Mouse (Mus musculus) kidney, postnatal 4 days (tissue): ENCODE measurements at regions not wholly inside any gene's neighbourhood (a gene's known extent, or its start where the extent isn't known, plus 50 kb on each side); places are given as distances from the start of the nearest gene placed in this dataset.
A peak's percentile ranks its signal among the peaks of the same experiment; 100 is the strongest.

Source experiments
- DNase-seq, 2 experiments: peaks; one replicate each; pipeline ENCODE4 v3.0.0; 2021; ENCODE audit warnings: mixed read lengths in 2 of 2

DNA sequence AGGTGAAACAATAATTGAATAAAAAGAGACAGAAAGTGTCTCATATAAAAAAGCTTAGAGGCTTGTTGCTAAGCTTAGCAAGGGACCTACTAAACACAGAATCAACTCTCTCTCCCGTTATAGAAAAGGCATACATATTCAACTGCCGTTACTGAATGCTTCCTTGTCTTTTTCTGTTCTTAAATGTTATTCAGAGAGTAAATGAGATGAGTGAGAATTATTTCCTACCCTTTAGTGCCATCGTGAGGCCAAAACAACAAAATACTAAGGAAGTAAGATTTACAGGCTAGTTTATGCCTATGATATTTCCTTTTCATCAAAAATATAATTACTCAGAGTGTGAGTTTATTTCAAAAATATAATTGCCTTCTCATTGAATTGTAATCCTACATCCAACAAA, 686.6 kb upstream of the 1700008P02Rik start:
- no peak for DNase-seq

- DNase-seq, result no peak
Observed at GRCm38 (mm10) chr3:7298511-7298910, 678.3 kb upstream of the 1700008P02Rik start.

DNA sequence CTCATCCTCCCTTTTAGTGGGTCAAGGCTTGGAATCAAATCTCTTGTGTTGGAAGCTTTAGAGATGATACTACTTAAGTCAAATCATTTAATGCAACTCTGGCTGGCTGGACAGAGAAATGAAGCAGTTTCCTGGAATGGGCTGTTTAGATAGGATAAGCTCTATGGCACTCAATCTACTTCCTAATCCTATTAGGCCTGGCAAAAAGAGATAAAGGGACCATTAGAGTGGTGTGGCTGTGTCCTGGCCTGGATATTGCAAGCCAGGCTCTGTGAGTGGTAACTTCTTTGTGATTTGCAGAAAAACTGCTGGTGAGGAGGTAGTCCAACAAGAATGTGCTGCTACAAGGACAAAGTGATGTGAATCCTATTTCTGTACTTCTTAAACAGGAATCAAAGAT, 670.8 kb upstream of the 1700008P02Rik start:
- no peak for DNase-seq

GRCm38 (mm10) chr3:7257591-7257990, 637.3 kb upstream of the 1700008P02Rik start:
- DNase-seq, result peak in 1 of 2 experiments; percentile 2

DNA sequence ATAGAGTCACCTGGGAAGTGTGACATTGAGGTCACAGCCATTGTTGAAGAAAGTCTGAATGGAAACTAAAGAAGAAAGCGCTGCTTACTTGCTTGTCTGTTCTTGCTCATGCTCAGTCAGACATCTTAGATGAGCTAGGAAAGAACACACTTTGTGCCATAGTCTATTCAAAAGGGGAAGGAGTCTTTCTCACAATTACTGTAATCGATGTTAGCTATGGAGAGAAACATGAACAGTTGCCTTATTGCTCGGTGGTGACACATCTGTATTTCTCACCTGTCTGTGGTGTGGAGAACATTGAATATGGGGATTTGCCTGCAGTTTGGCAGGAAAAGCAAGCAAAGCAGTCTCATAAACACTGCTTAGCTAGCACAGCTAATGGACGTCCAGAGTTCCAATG, 628.1 kb upstream of the 1700008P02Rik start:
- no peak for DNase-seq

DNA sequence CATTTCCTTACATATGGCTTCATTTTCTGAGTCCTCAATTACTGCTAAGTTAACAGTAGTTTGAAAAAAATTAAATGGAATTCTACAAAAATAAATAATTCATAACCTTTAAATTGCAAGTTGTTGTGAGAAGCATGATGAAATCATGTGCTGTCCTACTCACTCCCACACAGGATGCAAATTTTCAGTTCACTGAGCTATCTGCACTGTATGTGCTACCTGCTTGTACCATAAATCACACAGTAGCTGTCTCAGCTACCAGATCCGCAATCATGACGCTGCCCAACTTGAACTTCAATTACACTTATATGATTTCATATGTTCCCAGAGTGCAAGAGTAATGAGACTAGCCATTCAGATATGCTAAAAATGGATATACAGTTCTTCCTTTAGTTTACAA, 609.5 kb upstream of the 1700008P02Rik start:
- no peak for DNase-seq

DNA sequence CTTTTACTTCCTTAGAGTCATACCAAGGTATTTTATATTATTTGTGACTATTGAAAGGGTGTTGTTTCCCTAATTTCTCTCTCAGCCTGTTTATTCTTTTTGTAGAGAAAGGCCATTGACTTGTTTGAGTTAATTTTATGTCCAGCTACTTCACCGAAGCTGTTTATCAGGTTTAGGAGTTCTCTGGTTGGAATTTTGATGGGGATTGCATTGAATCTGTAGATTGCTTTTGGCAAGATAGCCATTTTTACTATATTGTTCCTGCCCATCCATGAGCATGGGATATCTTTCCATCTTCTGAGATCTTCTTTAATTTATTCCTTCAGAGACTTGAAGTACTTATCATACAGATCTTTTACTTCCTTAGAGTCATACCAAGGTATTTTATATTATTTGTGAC, 568.3 kb upstream of the 1700008P02Rik start:
- peak in 1 of 2 experiments; percentile 15 for DNase-seq

DNA sequence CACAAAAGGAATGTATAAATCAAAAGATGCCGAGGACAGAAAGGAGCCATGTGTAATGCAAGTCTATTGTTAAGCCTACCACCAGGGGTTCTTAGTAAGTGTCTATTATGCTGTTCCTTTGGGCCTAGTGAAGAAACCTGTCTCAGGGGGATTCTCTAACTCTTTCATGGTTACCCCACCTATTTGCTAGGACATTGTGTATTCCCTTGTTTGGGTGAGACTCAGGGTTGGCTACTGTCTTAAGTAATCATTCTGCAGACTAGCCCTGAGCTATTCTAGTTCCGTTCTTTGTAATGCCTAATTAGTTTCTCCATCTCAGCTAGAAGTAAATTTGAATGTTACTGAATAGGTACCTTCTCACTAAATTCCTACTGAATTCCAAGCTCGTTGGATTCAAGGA, 546.4 kb upstream of the 1700008P02Rik start:
- DNase-seq, result no peak

- no peak for DNase-seq
Observed at GRCm38 (mm10) chr3:7138996-7139395, 518.8 kb upstream of the 1700008P02Rik start.

- no peak for DNase-seq
Observed at GRCm38 (mm10) chr3:7134714-7135113, 514.5 kb upstream of the 1700008P02Rik start.
